Mouse (Mus musculus): ENCODE measurements around the gene Tlr5. TPM values are rescaled to one million over a fixed set of nuclear protein-coding genes. Genes with fewer than 3 reads are reported as not detected.

Tlr5 gene
- 1 to 10 TPM in 1 of 4 experiments, under 1 TPM in 3; 0.61 to 2.5 (median 0.73) TPM for total RNA-seq (2022)

- DNase-seq = no peak
Observed at GRCm38 (mm10) chr1:182954287-182955046, at the start of gene Tlr5. Gene Tlr5 (plus strand): TSS chr1:182954788.

- no peak for DNase-seq
Observed at GRCm38 (mm10) chr1:182905669-182906068, 48.9 kb upstream of the Tlr5 start.

- peak; percentile 97 for DNase-seq
Observed at GRCm38 (mm10) chr1:182908050-182909036, 46.2 kb upstream of the Tlr5 start.

- DNase-seq = no peak
Observed at GRCm38 (mm10) chr1:182909066-182909465, 45.5 kb upstream of the Tlr5 start.

GRCm38 (mm10) chr1:182909596-182909995, 45.0 kb upstream of the Tlr5 start:
- DNase-seq = no peak

- DNase-seq = no peak
Observed at GRCm38 (mm10) chr1:182912591-182912990, 42.0 kb upstream of the Tlr5 start.

- no peak for DNase-seq
Observed at GRCm38 (mm10) chr1:182914121-182914908, 40.3 kb upstream of the Tlr5 start.

- DNase-seq = no peak
Observed at GRCm38 (mm10) chr1:182916166-182916565, 38.4 kb upstream of the Tlr5 start.

- no peak for DNase-seq
Observed at GRCm38 (mm10) chr1:182918718-182919346, 35.8 kb upstream of the Tlr5 start.

GRCm38 (mm10) chr1:182922824-182923223, 31.8 kb upstream of the Tlr5 start:
- DNase-seq = no peak

GRCm38 (mm10) chr1:182926465-182926864, 28.1 kb upstream of the Tlr5 start:
- no peak for DNase-seq

GRCm38 (mm10) chr1:182927878-182928851, 26.4 kb upstream of the Tlr5 start:
- DNase-seq = no peak

- no peak for DNase-seq
Observed at GRCm38 (mm10) chr1:182935469-182935868, 19.1 kb upstream of the Tlr5 start.

- DNase-seq = no peak
Observed at GRCm38 (mm10) chr1:182937486-182938120, 17.0 kb upstream of the Tlr5 start.

GRCm38 (mm10) chr1:182941921-182942320, 12.7 kb upstream of the Tlr5 start:
- no peak for DNase-seq

- DNase-seq = no peak
Observed at GRCm38 (mm10) chr1:182943911-182944310, 10.7 kb upstream of the Tlr5 start.

- no peak for DNase-seq
Observed at GRCm38 (mm10) chr1:182944638-182945037, 9.9 kb upstream of the Tlr5 start.

GRCm38 (mm10) chr1:182945561-182945960, 9.0 kb upstream of the Tlr5 start:
- DNase-seq = no peak

GRCm38 (mm10) chr1:182951298-182951697, 3.3 kb upstream of the Tlr5 start:
- peak; percentile 64 for DNase-seq

- DNase-seq = no peak
Observed at GRCm38 (mm10) chr1:182953165-182953564, 1.4 kb upstream of the Tlr5 start.

Data from adrenal gland, adult 8-10 months (tissue).